Mouse (Mus musculus) C2C12 (cell line): Measurements from ENCODE around the gene Igf1.

Experiments
- CTCF ChIP-seq: IDR thresholded peaks from one replicate; pipeline ENCODE4 v1.5.1; 2011; ENCODE audit not compliant: control insufficient read depth, insufficient read depth, insufficient read length
- MAX ChIP-seq: IDR thresholded peaks from one replicate; pipeline ENCODE4 v1.6.1; 2011; ENCODE audit warnings: mild to moderate bottlenecking, control low read depth
- USF1 ChIP-seq: IDR thresholded peaks from one replicate; pipeline ENCODE4 v1.6.1; 2011; ENCODE audit warnings: low read depth, mild to moderate bottlenecking, control low read depth, moderate library complexity

DNA sequence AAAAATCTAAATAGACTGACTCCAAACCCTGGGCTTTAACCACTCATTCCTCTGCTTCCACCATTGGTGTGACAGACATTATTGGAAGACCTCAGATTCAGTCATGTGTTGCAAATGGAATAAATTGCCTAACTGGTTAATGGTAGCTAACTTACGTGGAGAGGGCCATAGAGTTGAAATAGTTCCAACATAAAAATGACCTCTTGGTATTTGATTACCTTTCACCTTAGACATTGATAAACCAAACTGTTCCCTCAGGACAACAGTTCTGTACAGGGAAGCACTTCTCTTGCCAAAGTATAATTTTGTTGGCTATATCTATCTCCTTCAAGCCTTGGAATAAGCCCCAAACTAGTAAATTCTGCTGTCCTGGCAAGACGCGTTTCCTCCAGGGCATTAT, 48.1 kb downstream of the Igf1 start:
- TF ChIP-seq CTCF (no peak), USF1 (no peak), MAX (no peak)
